Mouse (Mus musculus) lung, adult 2 months (tissue): Measurements from ENCODE around the gene Dmrtb1.

Source experiments
- CTCF ChIP-seq: fragments of 200-500 bp; IDR thresholded peaks from 2 replicates; pipeline ENCODE4 v1.5.1; 2011; ENCODE audit warnings: mild to moderate bottlenecking, low read length, control low read depth; ENCODE audit not compliant: insufficient read depth
- POLR2A ChIP-seq: fragments of 200-500 bp; IDR thresholded peaks from 2 replicates; pipeline ENCODE4 v1.6.1; 2011; ENCODE audit warnings: low read depth, mild to moderate bottlenecking, control low read depth, low read length, borderline replicate concordance; ENCODE audit errors: extremely low read depth

GRCm38 (mm10) chr4:107733603-107734002 lies 49.6 kb upstream of the Dmrtb1 start:
- TF ChIP-seq CTCF (no peak), POLR2A (no peak)
